Mouse (Mus musculus): ENCODE measurements around the gene Cops6.

Gene Cops6

GRCm38 (mm10) chr5:138187661-138188306, 26.9 kb downstream of the Cops6 start:
- DNase-seq (ENCODE audit: low read depth), result peak; percentile 92

GRCm38 (mm10) chr5:138193771-138194727, 33.2 kb downstream of the Cops6 start, which contains the start of gene Mblac1:
TSS of gene Mblac1 (plus strand) at chr5:138194314.
- peak; percentile 97 for DNase-seq (ENCODE audit: low read depth)

- DNase-seq (ENCODE audit: low read depth), result peak; percentile 71
These were observed 34.0 kb downstream of the Cops6 start for GRCm38 (mm10) chr5:138194755-138195345.

GRCm38 (mm10) chr5:138195463-138195862, 34.6 kb downstream of the Cops6 start:
- DNase-seq (ENCODE audit: low read depth), result peak; percentile 61

- peak; percentile 53 for DNase-seq (ENCODE audit: low read depth)
These were observed 38.7 kb downstream of the Cops6 start for GRCm38 (mm10) chr5:138199576-138199975.

- DNase-seq (ENCODE audit: low read depth), result no peak
These were observed 41.2 kb downstream of the Cops6 start for GRCm38 (mm10) chr5:138202086-138202485.

- DNase-seq (ENCODE audit: low read depth), result peak; percentile 60
These were observed 46.4 kb downstream of the Cops6 start for GRCm38 (mm10) chr5:138207253-138207652.

- no peak for DNase-seq (ENCODE audit: low read depth)
These were observed 47.0 kb downstream of the Cops6 start for GRCm38 (mm10) chr5:138207873-138208272.

All from 416B (cell line).